Mouse (Mus musculus): ENCODE data around the gene Fam131b. TPM values are rescaled to one million over a fixed set of nuclear protein-coding genes. Genes with fewer than 3 reads are reported as not detected.

The Fam131b gene
- polyA plus RNA-seq, 1 experiment = 88.1 TPM

- Histone ChIP-seq H3K4me1 (ENCODE audit: control insufficient read depth, insufficient read depth, low read length) (peaks cover 10% of the 10 kb centered on the region), H3K4me3 (ENCODE audit: insufficient read depth, low read length) (no peak overlapping the region), H3K27ac (ENCODE audit: insufficient read depth, low read length) (no peak overlapping the region)
- no peak for TF ChIP-seq CTCF (IDR thresholded peaks at IDR 0.05; ENCODE audit: extremely low read depth, insufficient read depth, low read length)
- no peak for TF ChIP-seq POLR2A (IDR thresholded peaks at IDR 0.05; ENCODE audit: extremely low read depth, insufficient read depth, low read length)
Observed at GRCm38 (mm10) chr6:42357901-42358300, 33.5 kb upstream of the Fam131b start.

- H3K4me1 ChIP-seq (ENCODE audit: control insufficient read depth, insufficient read depth, low read length) = peaks cover 10% of the 10 kb centered on the region
- H3K27ac ChIP-seq (ENCODE audit: insufficient read depth, low read length) = no peak overlapping the region
- no peak for TF ChIP-seq POLR2A (IDR thresholded peaks at IDR 0.05; ENCODE audit: extremely low read depth, insufficient read depth, low read length)
- TF ChIP-seq CTCF (IDR thresholded peaks at IDR 0.05; ENCODE audit: extremely low read depth, insufficient read depth, low read length) = no peak
- H3K4me3 ChIP-seq (ENCODE audit: insufficient read depth, low read length) = no peak overlapping the region
Observed at GRCm38 (mm10) chr6:42356913-42357312, 32.5 kb upstream of the Fam131b start.

- H3K4me3 ChIP-seq (ENCODE audit: insufficient read depth, low read length) = no peak overlapping the region
- H3K4me1 ChIP-seq (ENCODE audit: control insufficient read depth, insufficient read depth, low read length) = peaks cover 12% of the 10 kb centered on the region
- H3K27ac ChIP-seq (ENCODE audit: insufficient read depth, low read length) = no peak overlapping the region
- TF ChIP-seq CTCF (IDR thresholded peaks at IDR 0.05; ENCODE audit: extremely low read depth, insufficient read depth, low read length) (no peak), POLR2A (IDR thresholded peaks at IDR 0.05; ENCODE audit: extremely low read depth, insufficient read depth, low read length) (no peak)
Observed at GRCm38 (mm10) chr6:42355794-42356600, 31.6 kb upstream of the Fam131b start.

GRCm38 (mm10) chr6:42355366-42355765 is 30.9 kb upstream of the Fam131b start:
- TF ChIP-seq CTCF (IDR thresholded peaks at IDR 0.05; ENCODE audit: extremely low read depth, insufficient read depth, low read length) = no peak
- H3K4me1 ChIP-seq (ENCODE audit: control insufficient read depth, insufficient read depth, low read length) = peaks cover 15% of the 10 kb centered on the region
- no peak overlapping the region for H3K4me3 ChIP-seq (ENCODE audit: insufficient read depth, low read length)
- H3K27ac ChIP-seq (ENCODE audit: insufficient read depth, low read length) = no peak overlapping the region

GRCm38 (mm10) chr6:42354076-42355019 is 29.9 kb upstream of the Fam131b start:
- Histone ChIP-seq H3K4me3 (ENCODE audit: insufficient read depth, low read length) (peak overlapping the region; percentile 6; the same call in 1 of the 2 replicates), H3K27ac (ENCODE audit: insufficient read depth, low read length) (no peak overlapping the region), H3K4me1 (ENCODE audit: control insufficient read depth, insufficient read depth, low read length) (peaks cover 15% of the 10 kb centered on the region)
- TF ChIP-seq CTCF (IDR thresholded peaks at IDR 0.05; ENCODE audit: extremely low read depth, insufficient read depth, low read length) (no peak), POLR2A (IDR thresholded peaks at IDR 0.05; ENCODE audit: extremely low read depth, insufficient read depth, low read length) (no peak)

GRCm38 (mm10) chr6:42353180-42353579 is 28.7 kb upstream of the Fam131b start:
- no peak for TF ChIP-seq POLR2A (IDR thresholded peaks at IDR 0.05; ENCODE audit: extremely low read depth, insufficient read depth, low read length)
- TF ChIP-seq CTCF (IDR thresholded peaks at IDR 0.05; ENCODE audit: extremely low read depth, insufficient read depth, low read length) = no peak
- Histone ChIP-seq H3K4me1 (ENCODE audit: control insufficient read depth, insufficient read depth, low read length) (peaks cover 15% of the 10 kb centered on the region), H3K4me3 (ENCODE audit: insufficient read depth, low read length) (no peak overlapping the region), H3K27ac (ENCODE audit: insufficient read depth, low read length) (no peak overlapping the region; the same call in 1 of the 2 replicates)

- Histone ChIP-seq H3K27ac (ENCODE audit: insufficient read depth, low read length) (no peak overlapping the region), H3K4me1 (ENCODE audit: control insufficient read depth, insufficient read depth, low read length) (peaks cover 15% of the 10 kb centered on the region), H3K4me3 (ENCODE audit: insufficient read depth, low read length) (no peak overlapping the region)
- TF ChIP-seq POLR2A (IDR thresholded peaks at IDR 0.05; ENCODE audit: extremely low read depth, insufficient read depth, low read length) = no peak
Observed at GRCm38 (mm10) chr6:42352486-42352846, 28.0 kb upstream of the Fam131b start.

- TF ChIP-seq CTCF (IDR thresholded peaks at IDR 0.05; ENCODE audit: extremely low read depth, insufficient read depth, low read length) (no peak), POLR2A (IDR thresholded peaks at IDR 0.05; ENCODE audit: extremely low read depth, insufficient read depth, low read length) (no peak)
- no peak overlapping the region for H3K4me3 ChIP-seq (ENCODE audit: insufficient read depth, low read length)
- no peak overlapping the region for H3K27ac ChIP-seq (ENCODE audit: insufficient read depth, low read length)
- H3K4me1 ChIP-seq (ENCODE audit: control insufficient read depth, insufficient read depth, low read length) = peaks cover 15% of the 10 kb centered on the region
Observed at GRCm38 (mm10) chr6:42351776-42352485, 27.5 kb upstream of the Fam131b start.

All from cortical plate, adult 2 months (tissue).